Mouse (Mus musculus) brain, adult 10 weeks (tissue): ENCODE results near the gene Actbl2. TPM values are rescaled to one million over a fixed set of nuclear protein-coding genes. Genes with fewer than 3 reads are reported as not detected.

Source experiments
- polyA plus RNA-seq: library from polyadenylated mRNA; stranded (reverse); fragments of 350-450 nt; fragmentation: Illumina TruSeq; extraction: RNeasy Lipid Tissue Mini Kit (QIAGEN cat#74804); gene quantifications from one replicate; pipeline ENCODE4 v1.2.3, GENCODE M21; 2015; ENCODE audit warnings: low read depth, low replicate concordance

Actbl2 gene
- polyA plus RNA-seq, result not detected

GRCm38 (mm10) chr13:111254713-111255112 is at the start of gene Actbl2:
Gene Actbl2 (plus strand): TSS chr13:111255013.

Other genes with a start within 250 kb of the Actbl2 start
- gene Gpbp1, start 235.1 kb downstream of the Actbl2 start, polyA plus RNA-seq, result 82.8 TPM